Mouse (Mus musculus) neutrophil, adult 59 days (primary cell): ENCODE measurements around the gene Utp6. TPM values are rescaled to one million over a fixed set of nuclear protein-coding genes. Genes with fewer than 3 reads are reported as not detected.

Experiments used
- total RNA-seq, 2 experiments: library from RNA; stranded (reverse); gene quantifications; 1 replicate in 1 of 2; 2 replicates in 1 of 2; pipeline ENCODE4 v1.2.4; 2023

The Utp6 gene
- 10 to 100 TPM; 14.6 to 27.0 TPM for total RNA-seq

DNA sequence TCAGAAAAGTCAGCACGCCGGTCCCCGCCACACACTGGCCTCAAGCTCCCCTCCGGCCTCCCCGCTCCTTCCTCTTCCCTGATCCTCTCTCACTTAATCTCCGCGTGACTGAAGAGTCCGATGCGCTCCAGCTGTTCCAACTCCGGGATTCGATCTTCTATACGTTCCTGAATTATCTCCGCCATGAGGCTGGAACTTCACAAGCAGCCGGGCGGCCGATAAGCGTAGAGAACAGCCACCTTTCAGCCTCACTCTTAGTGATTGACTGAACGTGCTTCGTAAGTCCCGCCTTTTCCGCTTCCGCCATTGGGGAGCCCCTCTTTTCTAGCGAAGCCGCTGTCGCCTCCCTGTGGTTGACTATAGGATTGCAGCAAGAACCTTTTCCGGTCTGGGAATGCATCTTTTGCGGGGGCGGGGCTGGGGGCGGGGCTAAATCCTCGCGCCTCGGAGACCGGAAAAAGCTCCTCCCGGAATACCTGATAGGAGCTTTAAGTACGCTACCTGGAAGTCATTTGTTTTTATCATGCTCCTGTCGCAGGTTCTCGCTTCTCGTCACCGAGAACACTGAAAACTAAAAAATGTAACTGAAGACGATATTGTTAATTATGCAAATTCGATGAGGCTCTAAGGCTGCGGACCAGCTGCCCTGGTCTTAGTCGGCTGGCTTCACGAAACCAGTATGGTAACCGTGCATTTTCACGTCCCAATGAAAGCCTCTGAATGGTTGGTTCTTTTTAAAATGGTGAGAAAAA is at the start of gene Utp6:
TSS of gene Utp6 (minus strand) at position 266 of the 752 bp plus-strand sequence.

DNA sequence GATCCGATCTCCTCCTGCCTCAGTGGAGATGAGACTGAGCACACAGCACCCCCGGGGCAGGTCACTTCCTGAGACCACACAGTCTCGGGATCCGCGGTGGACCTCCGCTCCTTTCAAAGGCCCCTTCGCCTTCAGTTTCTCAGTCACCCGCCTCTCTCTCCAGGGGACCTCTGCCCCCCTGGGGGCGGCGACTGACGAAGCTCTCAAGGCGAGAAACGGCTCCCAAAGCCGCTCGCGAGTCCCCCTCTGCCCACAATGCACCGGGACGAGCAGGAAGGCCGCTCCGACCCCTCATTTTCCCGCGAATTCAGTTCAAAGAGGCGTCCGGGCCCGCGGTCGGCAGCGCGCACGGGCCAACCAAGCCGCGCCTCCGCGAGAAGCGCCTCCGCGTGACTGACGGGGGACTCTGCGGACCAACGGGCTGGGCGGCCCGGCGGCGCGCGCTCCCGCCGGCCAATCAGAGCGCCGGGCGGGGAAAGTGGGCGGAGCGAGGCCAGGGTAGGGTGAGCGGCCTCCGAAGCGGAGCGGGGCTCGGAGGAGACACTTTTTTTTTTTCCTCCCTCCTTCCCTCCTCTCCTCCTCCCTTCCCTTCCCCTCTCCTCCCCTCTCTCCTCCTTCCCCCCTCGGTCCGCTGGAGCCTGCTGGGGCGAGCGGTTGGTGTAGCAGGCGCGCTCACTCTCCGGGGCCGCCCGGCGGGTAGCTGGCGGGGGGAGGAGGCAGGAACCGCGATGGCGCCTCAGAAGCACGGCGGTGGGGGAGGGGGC is 30.6 kb upstream of the Utp6 start, which contains the start of gene Suz12:
TSS of gene Suz12 (plus strand) at position 515 of the 764 bp plus-strand sequence.

Other genes with a start within 250 kb of the Utp6 start
- gene Suz12, start 30.7 kb upstream of the Utp6 start, total RNA-seq: 10 to 100 TPM; 58.3 to 59.6 TPM
- 100 to 1,000 TPM in 1 of 2 experiments, 10 to 100 TPM in 1; 97.1 to 106 TPM for gene Crlf3, start 118.6 kb upstream of the Utp6 start, total RNA-seq
- 10 to 100 TPM; 12.1 to 12.7 TPM for gene Atad5, start 127.0 kb upstream of the Utp6 start, total RNA-seq
- gene Tefm, start 179.8 kb upstream of the Utp6 start, total RNA-seq: 1 to 10 TPM; 3.1 to 3.5 TPM
- 1 to 10 TPM; 3.5 to 4.0 TPM for gene Adap2, start 191.7 kb upstream of the Utp6 start, total RNA-seq
- 1 to 10 TPM; 6.0 to 7.6 TPM for gene Rnf135, start 221.5 kb upstream of the Utp6 start, total RNA-seq
- gene Rhot1, start 246.6 kb upstream of the Utp6 start, total RNA-seq: 10 to 100 TPM; 17.1 to 20.0 TPM